Mouse (Mus musculus) large intestine, adult 2 months (tissue): ENCODE measurements around the gene Il31ra. TPM values are rescaled to one million over a fixed set of nuclear protein-coding genes. Genes with fewer than 3 reads are reported as not detected.
"Not testable (repeated sequence)": the region's sequence is repeated elsewhere in the genome, so short reads cannot be mapped to it uniquely, and the experiment has no call there.

Experiments used
- DNase-seq: peaks from one replicate; pipeline ENCODE4 v3.0.0-alpha.2; 2012; ENCODE audit warnings: low read depth, low spot score
- WGBS: fragments of 180-500 bp; shearing (Covaris S2); methylation state at CpG from one replicate; pipeline ENCODE4 v1.1.7; 2018; 5-methylcytosine and 5-hydroxymethylcytosine counted together
- polyA plus RNA-seq: library from polyadenylated mRNA; depleted of rRNA; stranded (reverse); fragments of >200 nt; gene quantifications from 2 replicates; pipeline ENCODE4 v1.2.3, GENCODE M21; 2012; rRNA removed

Il31ra gene
- not detected in 2 replicates for polyA plus RNA-seq

GRCm38 (mm10) chr13:112594260-112594659 is at the start of gene Il31ra:
TSS of gene Il31ra (minus strand) at chr13:112594360.
- DNase-seq = not testable (repeated sequence)
- whole genome bisulfite sequencing = 91% methylated on average over 5 of the region's 8 CpGs

GRCm38 (mm10) chr13:112642897-112643296 is 48.7 kb upstream of the Il31ra start:
- DNase-seq = no peak
- WGBS = 81% methylated on average over 3 of the region's 3 CpGs

- WGBS = 82% methylated on average over 4 of the region's 4 CpGs
- no peak for DNase-seq
These were observed 45.0 kb upstream of the Il31ra start for GRCm38 (mm10) chr13:112639111-112639510.

GRCm38 (mm10) chr13:112636498-112636897 is 42.3 kb upstream of the Il31ra start:
- WGBS = 45% methylated on average over 3 of the region's 3 CpGs

GRCm38 (mm10) chr13:112635174-112635837 is 41.1 kb upstream of the Il31ra start:
- 42% methylated on average over 7 of the region's 7 CpGs for WGBS
- no peak for DNase-seq

More at GRCm38 (mm10) chr13:112636498-112636897, 42.3 kb upstream of the Il31ra start:
- DNase-seq = no peak

- no peak for DNase-seq
These were observed 31.4 kb upstream of the Il31ra start for GRCm38 (mm10) chr13:112625566-112625965.

- WGBS = 68% methylated on average over 3 of the region's 3 CpGs
- DNase-seq = no peak
These were observed 30.5 kb upstream of the Il31ra start for GRCm38 (mm10) chr13:112624622-112625021.

GRCm38 (mm10) chr13:112623656-112624055 is 29.5 kb upstream of the Il31ra start:
- 69% methylated on average over 7 of the region's 7 CpGs for WGBS
- no peak for DNase-seq

GRCm38 (mm10) chr13:112621592-112621991 is 27.4 kb upstream of the Il31ra start:
- DNase-seq = no peak
- 44% methylated on average over 3 of the region's 3 CpGs for WGBS

- WGBS = 84% methylated on average over 3 of the region's 3 CpGs
- DNase-seq = no peak
These were observed 14.4 kb upstream of the Il31ra start for GRCm38 (mm10) chr13:112608606-112609005.

- DNase-seq = no peak
- 46% methylated on average over 4 of the region's 4 CpGs for WGBS
These were observed 10.3 kb upstream of the Il31ra start for GRCm38 (mm10) chr13:112604411-112604810.

- WGBS = 82% methylated on average over 1 of the region's 1 CpGs
- DNase-seq = no peak
These were observed 9.7 kb upstream of the Il31ra start for GRCm38 (mm10) chr13:112603839-112604238.

GRCm38 (mm10) chr13:112602607-112603006 is 8.4 kb upstream of the Il31ra start:
- no peak for DNase-seq
- 81% methylated on average over 2 of the region's 2 CpGs for WGBS

GRCm38 (mm10) chr13:112590254-112590653 is 3.9 kb downstream of the Il31ra start:
- WGBS = 44% methylated on average over 2 of the region's 2 CpGs
- DNase-seq = no peak

- DNase-seq = no peak
These were observed 4.5 kb downstream of the Il31ra start for GRCm38 (mm10) chr13:112589625-112590024.

- DNase-seq = no peak
- 40% methylated on average over 7 of the region's 7 CpGs for WGBS
These were observed 9.5 kb downstream of the Il31ra start for GRCm38 (mm10) chr13:112584556-112585237.

- DNase-seq = no peak
- 78% methylated on average over 8 of the region's 8 CpGs for WGBS
These were observed 11.9 kb downstream of the Il31ra start for GRCm38 (mm10) chr13:112582291-112582690.

- 86% methylated on average over 3 of the region's 3 CpGs for WGBS
- no peak for DNase-seq
These were observed 12.4 kb downstream of the Il31ra start for GRCm38 (mm10) chr13:112581796-112582195.

- DNase-seq = no peak
- 39% methylated on average over 11 of the region's 11 CpGs for WGBS
These were observed 13.4 kb downstream of the Il31ra start for GRCm38 (mm10) chr13:112580590-112581320.

GRCm38 (mm10) chr13:112578041-112578440 is 16.1 kb downstream of the Il31ra start:
- not testable (repeated sequence) for DNase-seq
- WGBS = 96% methylated on average over 11 of the region's 11 CpGs

GRCm38 (mm10) chr13:112573800-112574199 is 20.4 kb downstream of the Il31ra start:
- DNase-seq = no peak
